Mouse (Mus musculus) forebrain, embryonic 16.5 days (tissue): ENCODE data around the gene Mybl2. TPM values are rescaled to one million over a fixed set of nuclear protein-coding genes. Genes with fewer than 3 reads are reported as not detected.

Experiments used
- ATAC-seq: fragments of 200-750 bp; cut with Nextera tagmentation; 2 replicates; pipeline ENCODE4 v1.8.0; 2017; ENCODE audit warnings: mild to moderate bottlenecking, moderate library complexity
- H3K27ac ChIP-seq: fragments of 300-500 bp; sonication (generic); 2 replicates; pipeline ENCODE4 v1.5.1; 2014; ENCODE audit warnings: low read length, control low read depth
- H3K27me3 ChIP-seq: fragments of 300-500 bp; sonication (generic); replicated peaks from 2 replicates; pipeline ENCODE4 v1.6.1; 2014; ENCODE audit warnings: low read length; ENCODE audit not compliant: control insufficient read depth, insufficient read depth
- H3K36me3 ChIP-seq: fragments of 300-500 bp; sonication (generic); 2 replicates; pipeline ENCODE4 v1.6.1; 2014; ENCODE audit not compliant: control insufficient read depth, insufficient read depth
- H3K4me1 ChIP-seq: fragments of 300-500 bp; sonication (generic); replicated peaks from 2 replicates; pipeline ENCODE4 v1.6.1; 2014; ENCODE audit warnings: low read length; ENCODE audit not compliant: control insufficient read depth, insufficient read depth
- H3K4me2 ChIP-seq: fragments of 300-500 bp; sonication (generic); 2 replicates; pipeline ENCODE4 v1.6.1; 2014; ENCODE audit warnings: mild to moderate bottlenecking, low read length, control low read depth
- H3K4me3 ChIP-seq: fragments of 300-500 bp; sonication (generic); replicated peaks from 2 replicates; pipeline ENCODE4 v1.5.1; 2014; ENCODE audit warnings: mild to moderate bottlenecking, low read length, control low read depth
- H3K9ac ChIP-seq: fragments of 300-500 bp; sonication (generic); replicated peaks from 2 replicates; pipeline ENCODE4 v1.6.1; 2014; ENCODE audit warnings: low read depth, low read length, control low read depth
- H3K9me3 ChIP-seq: fragments of 300-500 bp; sonication (generic); 2 replicates; pipeline ENCODE4 v1.6.1; 2016; ENCODE audit warnings: low read length; ENCODE audit not compliant: control insufficient read depth
- WGBS: fragments of 180-500 bp; shearing (Covaris S2); extraction: QIAGEN DNeasy Blood & Tissue Kit; methylation state at CpG from one replicate; pipeline ENCODE4 v1.1.7; 2014; 5-methylcytosine and 5-hydroxymethylcytosine counted together
- polyA plus RNA-seq: library from polyadenylated mRNA; unstranded; fragments of >200 nt; fragmentation: Nextera tagmentation; extraction: Ambion mirVana; gene quantifications from 2 replicates; pipeline ENCODE4 v1.2.1, GENCODE M21; 2015

Gene Mybl2
- polyA plus RNA-seq = 9.9 and 10.9 TPM in 2 replicates

DNA sequence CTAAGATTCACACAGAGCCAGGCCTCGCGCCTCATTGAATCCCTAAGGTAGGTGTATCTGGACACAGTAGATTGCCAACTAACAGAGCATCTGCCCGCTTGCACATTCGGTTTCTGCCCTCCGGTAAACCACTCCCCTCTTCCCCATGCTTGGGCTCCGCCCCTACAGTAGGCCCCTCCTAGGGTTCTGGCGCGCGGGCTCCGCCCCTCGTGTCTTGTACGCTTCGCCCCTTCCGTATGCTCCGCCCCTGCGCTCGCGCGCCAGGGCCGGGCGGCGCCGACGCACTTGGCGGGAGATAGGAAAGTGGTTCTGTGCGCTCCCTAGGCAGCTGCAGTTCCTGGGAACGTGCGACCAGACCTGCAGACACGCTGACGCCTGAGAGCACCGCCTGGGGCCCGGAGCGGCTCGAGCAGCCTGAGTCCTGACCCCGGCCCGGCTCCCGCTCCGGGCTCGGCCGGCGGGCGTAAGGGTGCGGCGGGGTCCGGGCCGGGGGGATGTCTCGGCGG is at the start of gene Mybl2:
Gene Mybl2, plus strand, starts transcription at position 353 of the 506 bp plus-strand sequence.
- no peaks in the 10 kb centered on the region for H3K9me3 ChIP-seq
- WGBS = under 1% methylated on average over 48 of the region's 48 CpGs
- no peaks in the 10 kb centered on the region for H3K36me3 ChIP-seq
- peak within 1 kb of the TSS; percentile 67 for H3K4me3 ChIP-seq
- peak within 1 kb of the TSS; percentile 34; the same call in 1 of the 2 replicates for H3K27ac ChIP-seq
- H3K4me2 ChIP-seq = peak within 1 kb of the TSS; percentile 98
- H3K4me1 ChIP-seq = peaks cover 17% of the 10 kb centered on the region
- peak; percentile 99 for ATAC-seq
- H3K9ac ChIP-seq = peak within 1 kb of the TSS; percentile 55
- H3K27me3 ChIP-seq = no peaks in the 10 kb centered on the region

DNA sequence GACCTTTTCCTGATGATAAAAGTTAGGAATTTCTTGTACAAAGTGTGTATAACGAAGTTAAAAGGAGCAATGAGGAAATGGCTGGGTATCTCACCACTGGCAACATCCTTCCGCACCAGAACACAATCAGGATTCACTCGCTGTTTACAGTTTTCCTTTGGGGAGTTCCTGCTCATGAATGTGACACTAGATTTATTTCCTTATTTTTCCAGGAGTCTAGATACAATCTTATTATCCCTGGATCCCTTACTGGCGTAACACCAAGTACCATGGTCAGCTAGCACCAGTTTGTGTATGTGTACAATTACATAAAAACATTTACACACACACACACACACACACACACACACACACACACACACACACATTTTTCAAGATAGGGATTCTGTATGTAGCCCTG is 47.2 kb upstream of the Mybl2 start:
- H3K4me1 ChIP-seq = no peaks in the 10 kb centered on the region
- H3K4me2 ChIP-seq = no peak overlapping the region
- H3K9me3 ChIP-seq = no peaks in the 10 kb centered on the region
- WGBS = 87% methylated on average over 4 of the region's 4 CpGs
- no peaks in the 10 kb centered on the region for H3K36me3 ChIP-seq
- H3K27ac ChIP-seq = no peak overlapping the region
- H3K9ac ChIP-seq = no peak overlapping the region
- no peak overlapping the region for H3K4me3 ChIP-seq
- no peak for ATAC-seq
- no peaks in the 10 kb centered on the region; the same call in 1 of the 2 replicates for H3K27me3 ChIP-seq

DNA sequence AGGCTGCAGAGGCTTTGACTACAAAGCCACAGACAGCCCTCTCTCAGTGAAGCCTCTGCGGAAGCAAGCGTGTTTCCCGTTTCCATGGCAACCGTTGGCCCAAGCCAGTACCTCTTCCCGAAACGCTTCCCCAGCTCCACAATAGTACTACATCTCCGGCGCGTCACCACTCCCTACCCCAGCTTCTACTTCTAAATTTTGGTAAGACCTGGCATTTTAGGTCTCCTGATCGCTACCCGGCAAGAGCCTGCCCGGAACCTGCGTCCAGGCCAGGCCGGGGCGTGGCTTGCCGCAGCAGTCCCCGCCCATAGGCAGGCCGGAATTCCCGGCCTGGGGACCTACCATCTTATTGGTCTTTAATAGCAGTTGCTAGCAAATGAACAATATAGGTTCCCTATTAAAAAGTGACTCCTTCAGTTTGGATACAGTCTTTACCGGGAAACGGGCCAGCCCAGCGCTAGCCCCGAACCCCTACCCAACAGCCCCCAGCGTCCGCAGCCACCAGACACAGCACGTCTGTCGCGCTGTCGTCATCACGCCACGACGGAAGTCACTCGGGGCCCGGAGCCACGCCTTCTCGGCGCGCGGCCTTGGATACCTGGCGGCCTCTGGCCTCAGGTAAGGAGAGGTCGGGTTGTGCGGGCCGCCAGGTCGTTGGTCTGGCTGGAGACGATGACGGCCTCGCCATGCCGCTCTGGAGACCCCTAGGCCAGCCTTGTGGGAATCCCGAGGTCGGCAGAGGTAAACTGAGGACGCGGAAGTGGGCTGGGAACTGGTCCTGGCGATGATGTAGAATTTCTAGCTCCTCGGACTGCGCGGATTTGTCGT is 37.4 kb upstream of the Mybl2 start, which contains the start of gene Ift52:
Gene Ift52, plus strand, starts transcription at position 439 of the 828 bp plus-strand sequence.
- under 1% methylated on average over 57 of the region's 57 CpGs for WGBS
- H3K9ac ChIP-seq = peak within 1 kb of the TSS; percentile 70

DNA sequence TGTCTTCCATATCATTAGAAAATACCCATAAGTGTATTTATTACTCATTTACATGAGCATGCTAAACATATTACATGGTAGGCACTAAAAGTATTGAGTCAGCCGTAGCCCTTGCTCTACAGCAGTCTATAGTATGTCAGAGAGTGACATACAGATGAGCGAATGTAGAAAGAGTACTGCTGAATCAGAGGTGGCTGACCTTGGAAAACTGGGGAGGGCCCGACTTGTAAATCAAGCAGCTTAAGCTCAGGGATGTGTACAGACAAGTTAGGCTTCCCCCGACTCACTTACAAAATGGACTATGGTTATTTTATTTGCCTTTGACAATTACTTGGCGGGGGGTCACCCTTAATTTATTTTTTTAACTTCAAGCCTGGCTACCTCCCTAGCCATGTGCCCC is 23.2 kb upstream of the Mybl2 start:
- 94% methylated on average over 5 of the region's 5 CpGs for WGBS
- H3K4me2 ChIP-seq = no peak overlapping the region
- no peaks in the 10 kb centered on the region for H3K27me3 ChIP-seq
- H3K36me3 ChIP-seq = peaks cover 33% of the 10 kb centered on the region
- H3K9ac ChIP-seq = no peak overlapping the region
- H3K4me1 ChIP-seq = no peaks in the 10 kb centered on the region
- H3K27ac ChIP-seq = no peak overlapping the region
- no peak overlapping the region for H3K4me3 ChIP-seq
- H3K9me3 ChIP-seq = no peaks in the 10 kb centered on the region
- ATAC-seq = no peak

More for the DNA sequence above, 37.4 kb upstream of the Mybl2 start, which contains the start of gene Ift52:
- peak within 1 kb of the TSS; percentile 65 for H3K4me3 ChIP-seq
- peak; percentile 96 for ATAC-seq
- H3K4me2 ChIP-seq = peak within 1 kb of the TSS; percentile 62
- no peaks in the 10 kb centered on the region for H3K9me3 ChIP-seq
- H3K27ac ChIP-seq = peak within 1 kb of the TSS; percentile 64
- H3K27me3 ChIP-seq = 0 out of 2 replicates have a peak, but pooled peaks cover 2% of the 10 kb centered on the region
- H3K4me1 ChIP-seq = peaks cover 11% of the 10 kb centered on the region
- H3K36me3 ChIP-seq = no peaks in the 10 kb centered on the region

DNA sequence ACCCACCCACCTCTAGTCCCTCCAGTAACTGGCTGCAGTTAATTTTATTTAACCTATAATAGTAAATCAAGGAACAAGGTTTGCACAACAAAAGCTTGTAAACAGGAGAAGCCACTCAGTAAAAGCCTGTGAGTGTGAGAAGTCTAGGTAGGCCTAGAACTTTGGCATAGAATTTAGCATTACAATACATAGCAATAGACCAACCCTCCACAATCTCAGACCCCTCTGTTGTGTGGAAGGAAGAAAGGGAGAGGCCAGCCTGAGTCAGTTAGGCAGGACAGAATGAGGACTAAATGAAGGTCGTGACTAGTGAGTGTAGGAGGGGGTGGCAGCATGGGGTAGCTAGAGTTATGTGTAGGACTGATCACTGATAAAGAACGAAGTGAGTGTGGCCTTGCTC is 22.7 kb upstream of the Mybl2 start:
- Histone ChIP-seq H3K9ac (no peak overlapping the region), H3K4me1 (no peaks in the 10 kb centered on the region), H3K4me3 (no peak overlapping the region), H3K27ac (no peak overlapping the region), H3K4me2 (no peak overlapping the region), H3K27me3 (no peaks in the 10 kb centered on the region), H3K9me3 (no peaks in the 10 kb centered on the region), H3K36me3 (peaks cover 30% of the 10 kb centered on the region)
- no peak for ATAC-seq
- 76% methylated on average over 2 of the region's 2 CpGs for WGBS

DNA sequence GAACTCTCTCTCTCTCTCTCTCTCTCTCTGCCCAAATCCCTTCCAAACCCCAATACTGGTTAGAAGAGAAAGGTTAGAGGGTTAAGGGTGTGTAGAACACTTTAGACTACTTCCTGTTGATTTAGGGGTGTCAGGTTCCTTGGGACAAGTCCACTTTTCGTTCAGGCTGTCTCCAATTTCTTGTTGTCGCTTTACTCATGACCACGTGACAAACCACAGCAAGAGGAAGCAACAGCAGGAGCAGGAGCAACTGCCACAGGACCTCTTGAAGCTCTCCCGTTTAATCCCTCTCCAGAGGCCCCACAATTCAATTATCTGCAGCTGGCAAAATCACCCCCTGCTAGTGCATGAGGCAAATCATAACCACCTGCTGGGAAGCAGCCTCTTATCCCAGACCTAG is 21.9 kb upstream of the Mybl2 start:
- no peak overlapping the region for H3K4me2 ChIP-seq
- ATAC-seq = no peak
- H3K4me1 ChIP-seq = no peaks in the 10 kb centered on the region
- no peak overlapping the region for H3K4me3 ChIP-seq
- H3K36me3 ChIP-seq = peaks cover 27% of the 10 kb centered on the region
- no peak overlapping the region for H3K9ac ChIP-seq
- WGBS = 40% methylated on average over 4 of the region's 4 CpGs
- H3K9me3 ChIP-seq = no peaks in the 10 kb centered on the region
- H3K27me3 ChIP-seq = no peaks in the 10 kb centered on the region
- no peak overlapping the region for H3K27ac ChIP-seq

DNA sequence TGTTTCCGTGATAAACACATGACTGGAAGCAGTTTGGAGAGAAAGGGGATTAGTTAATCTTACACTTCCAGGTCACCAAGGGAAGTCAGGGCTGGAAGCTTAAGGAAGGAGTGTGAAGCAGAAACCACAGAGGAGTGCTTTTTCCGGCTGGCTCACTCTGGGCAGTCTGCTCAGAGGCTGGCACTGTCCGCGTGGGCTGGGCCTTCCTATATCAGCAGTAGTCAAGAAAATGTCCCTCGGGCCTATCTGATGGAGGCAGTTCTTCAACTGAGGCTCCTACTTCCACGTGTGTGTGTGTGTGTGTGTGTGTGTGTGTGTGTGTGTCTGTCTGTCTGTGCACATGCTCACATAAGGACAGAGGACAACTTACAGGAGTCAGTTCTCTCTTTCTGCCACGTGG is 14.5 kb upstream of the Mybl2 start:
- Histone ChIP-seq H3K9ac (no peak overlapping the region), H3K4me1 (no peaks in the 10 kb centered on the region), H3K27me3 (no peaks in the 10 kb centered on the region), H3K9me3 (no peaks in the 10 kb centered on the region), H3K36me3 (peaks cover 24% of the 10 kb centered on the region), H3K4me2 (no peak overlapping the region), H3K4me3 (no peak overlapping the region), H3K27ac (no peak overlapping the region)
- 89% methylated on average over 7 of the region's 7 CpGs for WGBS
- ATAC-seq = no peak

DNA sequence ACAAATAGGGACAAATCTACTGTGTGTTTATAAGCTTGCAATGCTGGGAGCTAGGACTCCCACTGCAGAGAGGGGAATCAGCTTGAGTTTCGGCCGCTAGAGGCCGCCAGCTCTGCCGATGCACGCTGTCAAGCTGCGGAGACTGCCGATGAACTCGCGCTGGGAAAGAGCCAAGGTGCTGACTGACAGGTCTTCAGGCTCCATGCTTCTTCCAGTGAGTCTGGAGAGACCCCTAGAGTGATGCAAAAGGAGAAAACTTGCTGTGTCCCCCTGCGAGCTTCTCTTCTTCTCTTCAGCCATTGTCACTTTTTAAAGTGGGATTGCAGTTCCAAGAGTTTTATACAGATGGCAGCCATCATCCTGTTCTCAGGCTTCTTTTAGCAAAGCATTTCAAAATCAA is 6.4 kb upstream of the Mybl2 start:
- Histone ChIP-seq H3K4me1 (0 out of 2 replicates have a peak, but pooled peaks cover 3% of the 10 kb centered on the region), H3K27ac (no peak overlapping the region), H3K9me3 (no peaks in the 10 kb centered on the region), H3K4me2 (peak overlapping the region; percentile 58), H3K36me3 (peaks cover 8% of the 10 kb centered on the region; the same call in 1 of the 2 replicates), H3K9ac (peak overlapping the region; percentile 39; the same call in 1 of the 2 replicates), H3K4me3 (peak overlapping the region; percentile 38), H3K27me3 (no peaks in the 10 kb centered on the region)
- WGBS = 3% methylated on average over 10 of the region's 10 CpGs
- ATAC-seq = peak; percentile 81

DNA sequence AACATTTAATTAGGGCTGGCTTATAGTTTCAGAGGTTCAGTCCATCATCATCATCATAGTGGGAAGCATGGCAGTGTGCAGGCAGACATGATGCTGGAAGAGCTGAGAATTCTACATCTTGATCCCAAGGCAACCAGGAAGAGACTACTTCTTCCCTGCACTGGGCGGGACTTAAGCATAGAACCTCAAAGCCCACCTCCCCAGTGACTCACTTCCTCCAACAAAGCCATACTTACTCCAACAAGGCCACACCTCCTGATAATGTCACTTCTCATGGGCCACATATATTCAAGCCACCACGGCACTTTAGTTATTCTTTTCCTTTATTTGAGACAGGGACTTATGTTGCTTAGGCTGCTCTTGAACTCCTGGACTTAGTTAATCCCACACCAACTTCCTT is 5.4 kb upstream of the Mybl2 start:
- Histone ChIP-seq H3K4me1 (peaks cover 8% of the 10 kb centered on the region), H3K9ac (no peak overlapping the region), H3K27me3 (no peaks in the 10 kb centered on the region), H3K27ac (no peak overlapping the region), H3K4me3 (no peak overlapping the region), H3K4me2 (no peak overlapping the region), H3K9me3 (no peaks in the 10 kb centered on the region), H3K36me3 (peaks cover 8% of the 10 kb centered on the region; the same call in 1 of the 2 replicates)
- 94% methylated on average over 2 of the region's 2 CpGs for WGBS
- no peak for ATAC-seq
